In genomic region chr6:128640673-128641072, GRCm38 (mm10) we compare ENCODE assay signal across 44 mouse cellular contexts. TPM values are rescaled to one million over a fixed set of nuclear protein-coding genes. Genes with fewer than 3 reads are reported as not detected.
"Had no signal": no experiment of that assay in that cellular context is flagged by ENCODE, and none has a peak within 500 bp of the region (broad histone marks: within the 10 kb centered on the region; RNA-seq: fewer than 3 reads in every experiment).

No protein-coding gene starts in this region.

- H3K27me3 ChIP-seq: heart, embryonic 12.5 days; heart, embryonic 13.5 days; heart, embryonic 15.5 days; hindbrain, embryonic 12.5 days; hindbrain, embryonic 13.5 days; hindbrain, embryonic 15.5 days; kidney, embryonic 15.5 days had no signal

- ATAC-seq: hindbrain, embryonic 16.5 days; hindbrain, postnatal 0 days; inflammation-experienced regulatory T-cells, adult 6 months had no signal

- H3K36me3 ChIP-seq: heart, embryonic 10.5 days; heart, embryonic 12.5 days; heart, embryonic 13.5 days; heart, embryonic 15.5 days; hindbrain, embryonic 10.5 days; hindbrain, embryonic 12.5 days; hindbrain, embryonic 13.5 days; hindbrain, embryonic 15.5 days; kidney, embryonic 15.5 days had no signal

- H3K4me3 ChIP-seq: heart, embryonic 10.5 days; heart, embryonic 12.5 days; heart, embryonic 13.5 days; heart, embryonic 15.5 days; hindbrain, embryonic 10.5 days; hindbrain, embryonic 12.5 days; hindbrain, embryonic 13.5 days; hindbrain, embryonic 15.5 days; kidney, embryonic 15.5 days; layer of hippocampus, adult 2 months; left cerebral cortex, adult 2 months had no signal

- H3K27ac ChIP-seq: heart, embryonic 10.5 days; heart, embryonic 13.5 days; heart, embryonic 15.5 days; hindbrain, embryonic 10.5 days; hindbrain, embryonic 12.5 days; hindbrain, embryonic 13.5 days; hindbrain, embryonic 14.5 days; hindbrain, embryonic 15.5 days; hindbrain, postnatal 0 days; kidney, embryonic 15.5 days; kidney, postnatal 0 days; layer of hippocampus, adult 2 months; left cerebral cortex, adult 2 months had no signal

- DNase-seq: heart, postnatal 10 days; heart, postnatal 14 days; heart, postnatal 36 days; heart, postnatal 4 days; kidney, adult 18-20 months; kidney, postnatal 10 days; kidney, postnatal 14 days; kidney, postnatal 25 days; kidney, postnatal 4 days; layer of hippocampus, adult 9-11 months; layer of hippocampus, postnatal 36 days had no signal

- H3K9ac ChIP-seq: heart, embryonic 12.5 days; heart, embryonic 13.5 days; heart, embryonic 15.5 days; hindbrain, embryonic 12.5 days; hindbrain, embryonic 13.5 days; hindbrain, embryonic 14.5 days; hindbrain, embryonic 15.5 days; kidney, embryonic 15.5 days had no signal

- H3K9me3 ChIP-seq: heart, embryonic 10.5 days; heart, embryonic 12.5 days; heart, embryonic 15.5 days; hindbrain, embryonic 12.5 days; hindbrain, embryonic 13.5 days; hindbrain, embryonic 15.5 days; kidney, embryonic 15.5 days had no signal

- H3K4me2 ChIP-seq: heart, embryonic 11.5 days; heart, embryonic 12.5 days; heart, embryonic 13.5 days; heart, embryonic 15.5 days; hindbrain, embryonic 12.5 days; hindbrain, embryonic 13.5 days; hindbrain, embryonic 14.5 days; hindbrain, embryonic 15.5 days; kidney, embryonic 15.5 days had no signal

- H3K4me1 ChIP-seq: heart, embryonic 10.5 days; heart, embryonic 12.5 days; heart, embryonic 13.5 days; heart, embryonic 15.5 days; hindbrain, embryonic 10.5 days; hindbrain, embryonic 12.5 days; hindbrain, embryonic 13.5 days; hindbrain, embryonic 15.5 days; kidney, embryonic 15.5 days had no signal

RNA-seq across cellular contexts. Expression of gene Klrb1a, which starts 17.3 kb away (rescaled TPM):
- total RNA-seq: heart, adult 8-10 months; heart, postnatal 10 days; heart, postnatal 14 days; heart, postnatal 25 days; heart, postnatal 36 days; heart, postnatal 4 days; hindbrain, postnatal 0 days; layer of hippocampus, adult 18-20 months; layer of hippocampus, adult 2 months; layer of hippocampus, adult 8-10 months; layer of hippocampus, postnatal 10 days; layer of hippocampus, postnatal 14 days; layer of hippocampus, postnatal 25 days; layer of hippocampus, postnatal 36 days; left cerebral cortex, adult 18-20 months; left cerebral cortex, adult 2 months had no signal
- polyA plus RNA-seq: heart, embryonic 10.5 days; heart, embryonic 11.5 days; heart, embryonic 12.5 days; heart, embryonic 13.5 days; heart, embryonic 14.5 days; heart, embryonic 15.5 days; heart, postnatal 0 days; hindbrain, embryonic 10.5 days; hindbrain, embryonic 11.5 days; hindbrain, embryonic 12.5 days; hindbrain, embryonic 13.5 days; hindbrain, embryonic 14.5 days; hindbrain, embryonic 15.5 days; hindbrain, embryonic 16.5 days; hindbrain, postnatal 0 days; intestine, embryonic 14.5 days; kidney, embryonic 14.5 days; kidney, embryonic 15.5 days; kidney, embryonic 16.5 days had no signal

RNA-seq across cellular contexts. Expression of gene Clec2h, which starts 21.5 kb away (rescaled TPM):
- total RNA-seq: heart, postnatal 10 days; heart, postnatal 4 days; hematopoietic stem cell, adult 5-6 weeks; hindbrain, postnatal 0 days; layer of hippocampus, adult 18-20 months; layer of hippocampus, adult 2 months; layer of hippocampus, adult 8-10 months; layer of hippocampus, postnatal 10 days; layer of hippocampus, postnatal 14 days; layer of hippocampus, postnatal 25 days; layer of hippocampus, postnatal 36 days; left cerebral cortex, adult 18-20 months had no signal
- polyA plus RNA-seq: heart, embryonic 10.5 days; heart, embryonic 11.5 days; heart, embryonic 13.5 days; heart, embryonic 14.5 days; heart, embryonic 15.5 days; heart, postnatal 0 days; hindbrain, embryonic 10.5 days; hindbrain, embryonic 11.5 days; hindbrain, embryonic 12.5 days; hindbrain, embryonic 13.5 days; hindbrain, embryonic 14.5 days; hindbrain, embryonic 15.5 days; hindbrain, embryonic 16.5 days; hindbrain, postnatal 0 days; inflammation-experienced regulatory T-cells, adult 6 months; kidney, embryonic 14.5 days; kidney, embryonic 15.5 days had no signal

RNA-seq across cellular contexts. Expression of gene A2ml1, which starts 59.3 kb away (rescaled TPM):
- total RNA-seq: heart, postnatal 10 days; heart, postnatal 14 days; heart, postnatal 25 days; heart, postnatal 36 days; hematopoietic stem cell, adult 5-6 weeks had no signal
- polyA plus RNA-seq: heart, embryonic 11.5 days; hindbrain, embryonic 10.5 days; hindbrain, embryonic 11.5 days; hindbrain, embryonic 12.5 days; inflammation-experienced regulatory T-cells, adult 6 months; kidney, adult 2 months had no signal
